Mouse (Mus musculus) brain, adult 10 weeks (tissue): ENCODE data around the gene Zfy1. TPM values are rescaled to one million over a fixed set of nuclear protein-coding genes. Genes with fewer than 3 reads are reported as not detected.

ENCODE experiments used
- polyA plus RNA-seq: library from polyadenylated mRNA; stranded (reverse); fragments of 350-450 nt; fragmentation: Illumina TruSeq; extraction: RNeasy Lipid Tissue Mini Kit (QIAGEN cat#74804); gene quantifications from one replicate; pipeline ENCODE4 v1.2.3, GENCODE M21; 2015; ENCODE audit warnings: low read depth, low replicate concordance

Zfy1 gene
- polyA plus RNA-seq: not detected

DNA sequence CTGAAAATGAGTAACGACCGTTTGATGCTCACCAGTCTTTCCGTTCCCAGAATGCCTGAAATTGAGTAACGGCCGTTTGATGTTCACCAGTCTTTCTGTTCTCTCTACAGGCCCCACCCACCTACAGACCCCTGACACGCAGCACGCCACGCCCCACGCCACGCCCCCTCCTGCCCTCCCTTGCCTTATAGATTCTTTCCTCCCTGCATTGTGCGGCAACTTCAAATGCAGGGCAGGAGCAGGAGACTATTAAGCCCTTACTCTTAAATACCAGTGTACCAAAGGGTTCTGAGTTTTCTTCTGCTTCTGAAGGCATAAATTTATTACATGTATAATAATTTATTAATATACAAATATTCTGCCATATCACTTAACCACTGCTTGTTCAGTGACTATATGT, at the start of gene Zfy1:
Gene Zfy1 (minus strand): TSS at position 101 of the 400 bp plus-strand sequence.

DNA sequence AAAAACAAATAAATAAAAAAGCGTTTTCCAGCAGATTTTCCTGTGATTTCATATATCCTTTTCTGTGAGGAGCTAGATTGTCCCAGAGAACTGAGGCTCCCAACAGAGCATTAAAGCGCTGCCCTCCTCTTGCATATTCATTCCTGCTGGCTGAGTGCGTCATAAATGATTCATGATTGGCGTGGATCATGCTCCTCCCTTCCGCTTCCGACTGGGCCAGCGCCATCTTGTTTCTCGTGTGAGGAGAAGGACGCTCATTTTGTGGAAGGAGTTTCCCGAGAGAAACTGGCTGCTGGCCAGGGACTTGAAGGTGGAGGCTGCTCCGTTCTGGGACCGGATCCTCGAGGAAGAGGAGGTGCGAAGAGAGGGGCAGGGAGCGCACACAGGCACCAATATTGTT, 21.2 kb upstream of the Zfy1 start, which contains the start of gene Uba1y:
Gene Uba1y (plus strand): TSS at position 254 of the 400 bp plus-strand sequence.

Other genes with a start within 250 kb of the Zfy1 start
- gene Uba1y, start 21.2 kb upstream of the Zfy1 start, polyA plus RNA-seq: 0.58 TPM
- gene Kdm5d, start 100.4 kb upstream of the Zfy1 start, polyA plus RNA-seq: 14.0 TPM
- gene Eif2s3y, start 213.1 kb upstream of the Zfy1 start, polyA plus RNA-seq: 77.2 TPM